Mouse (Mus musculus) heart, embryonic 14.5 days (tissue): Measurements from ENCODE around the gene 9130213A22Rik. TPM values are rescaled to one million over a fixed set of nuclear protein-coding genes. Genes with fewer than 3 reads are reported as not detected.

ENCODE experiments used
- ATAC-seq: fragments of 200-750 bp; cut with Nextera tagmentation; 2 replicates; pipeline ENCODE4 v1.8.0; 2017; ENCODE audit warnings: low read depth, moderate TSS enrichment; ENCODE audit not compliant: insufficient number of reproducible peaks, insufficient read depth, low FRiP score
- H3K27ac ChIP-seq, 2 experiments: fragments of 200-500 bp in 1 of 2; fragments of 300-500 bp in 1 of 2; sonication (generic) in 1 of 2; replicated peaks in 1 of 2; 2 replicates each; pipeline ENCODE4 v1.5.1; 2012 to 2014; ENCODE audit warnings: low read depth in 2 of 2, low read length in 2 of 2, control low read depth in 1 of 2, mild to moderate bottlenecking in 1 of 2, mixed read lengths in 1 of 2; ENCODE audit not compliant: control insufficient read depth in 1 of 2, insufficient read depth in 1 of 2
- H3K27me3 ChIP-seq: fragments of 300-500 bp; sonication (generic); 2 replicates; pipeline ENCODE4 v1.6.1; 2014; ENCODE audit warnings: mild to moderate bottlenecking, low read length, control low read depth; ENCODE audit not compliant: control insufficient read depth, insufficient read depth
- H3K36me3 ChIP-seq: fragments of 300-500 bp; sonication (generic); 2 replicates; pipeline ENCODE4 v1.6.1; 2014; ENCODE audit warnings: mild to moderate bottlenecking, control low read depth, low read length, mixed read lengths; ENCODE audit not compliant: control insufficient read depth, insufficient read depth
- H3K4me1 ChIP-seq, 2 experiments: fragments of 200-500 bp in 1 of 2; fragments of 300-500 bp in 1 of 2; sonication (generic) in 1 of 2; 2 replicates each; pipeline ENCODE4 v1.6.1; 2012 to 2014; ENCODE audit warnings: low read length in 2 of 2, control low read depth in 1 of 2, mixed read lengths in 1 of 2; ENCODE audit not compliant: control insufficient read depth in 2 of 2, insufficient read depth in 2 of 2
- H3K4me2 ChIP-seq: fragments of 300-500 bp; sonication (generic); 2 replicates; pipeline ENCODE4 v1.6.1; 2014; ENCODE audit warnings: mild to moderate bottlenecking, low read length
- H3K4me3 ChIP-seq, 2 experiments: fragments of 200-500 bp in 1 of 2; fragments of 300-500 bp in 1 of 2; sonication (generic) in 1 of 2; 2 replicates each; pipeline ENCODE4 v1.5.1; 2012 to 2014; ENCODE audit warnings: low read length in 2 of 2, mild to moderate bottlenecking in 2 of 2, control low read depth in 1 of 2, low read depth in 1 of 2, moderate library complexity in 1 of 2; ENCODE audit not compliant: control insufficient read depth in 1 of 2, insufficient read depth in 1 of 2
- H3K9ac ChIP-seq: fragments of 300-500 bp; sonication (generic); 2 replicates; pipeline ENCODE4 v1.6.1; 2014; ENCODE audit warnings: mild to moderate bottlenecking, low read length
- H3K9me3 ChIP-seq: fragments of 300-500 bp; sonication (generic); 2 replicates; pipeline ENCODE4 v1.6.1; 2016; ENCODE audit warnings: low read length, control low read depth; ENCODE audit not compliant: control insufficient read depth
- WGBS: fragments of 180-500 bp; shearing (Covaris S2); extraction: QIAGEN DNeasy Blood & Tissue Kit; methylation state at CpG from one replicate; pipeline ENCODE4 v1.1.7; 2014; 5-methylcytosine and 5-hydroxymethylcytosine counted together
- polyA plus RNA-seq: library from polyadenylated mRNA; unstranded; fragments of >200 nt; fragmentation: Nextera tagmentation; extraction: Ambion mirVana; gene quantifications from 2 replicates; pipeline ENCODE4 v1.2.1, GENCODE M21; 2014

Gene 9130213A22Rik
- polyA plus RNA-seq, 1 experiment from 2014 or later: 0.28 TPM

GRCm38 (mm10) chr11:69075764-69076479 is 46.5 kb downstream of the 9130213A22Rik start:
- no peaks in the 10 kb centered on the region for H3K27me3 ChIP-seq
- no peaks in the 10 kb centered on the region for H3K9me3 ChIP-seq
- peaks cover 5 to 13% of the 10 kb centered on the region in 2 experiments for H3K4me1 ChIP-seq
- no peak for ATAC-seq
- no peaks in the 10 kb centered on the region for H3K36me3 ChIP-seq
- H3K4me2 ChIP-seq: no peak overlapping the region
- WGBS: 45% methylated on average over 8 of the region's 9 CpGs
- H3K4me3 ChIP-seq: no peak overlapping the region
- H3K27ac ChIP-seq: no peak overlapping the region
- no peak overlapping the region for H3K9ac ChIP-seq

- H3K9ac ChIP-seq: no peak overlapping the region
- 51% methylated on average over 2 of the region's 2 CpGs for WGBS
- peaks cover 5 to 16% of the 10 kb centered on the region in 2 experiments for H3K4me1 ChIP-seq
- no peak overlapping the region for H3K27ac ChIP-seq
- H3K4me3 ChIP-seq: no peak overlapping the region
- H3K36me3 ChIP-seq: no peaks in the 10 kb centered on the region
- no peaks in the 10 kb centered on the region for H3K27me3 ChIP-seq
- ATAC-seq: no peak
- no peaks in the 10 kb centered on the region for H3K9me3 ChIP-seq
- H3K4me2 ChIP-seq: no peak overlapping the region
Measured at GRCm38 (mm10) chr11:69074776-69075069, 47.7 kb downstream of the 9130213A22Rik start.

- no peak overlapping the region for H3K4me3 ChIP-seq
- H3K36me3 ChIP-seq: no peaks in the 10 kb centered on the region
- H3K9ac ChIP-seq: peak overlapping the region; percentile 75; the same call in 1 of the 2 replicates
- no peak for ATAC-seq
- peaks cover 5 to 18% of the 10 kb centered on the region in 2 experiments for H3K4me1 ChIP-seq
- H3K9me3 ChIP-seq: no peaks in the 10 kb centered on the region
- H3K27ac ChIP-seq: peak overlapping the region; percentile 24 to 83; a peak in 3 of 4 replicates
- H3K4me2 ChIP-seq: no peak overlapping the region
- no peaks in the 10 kb centered on the region for H3K27me3 ChIP-seq
- WGBS: 41% methylated on average over 6 of the region's 6 CpGs
Measured at GRCm38 (mm10) chr11:69073951-69074775, 48.2 kb downstream of the 9130213A22Rik start.

- peak; percentile 11; the same call in 1 of the 2 replicates for ATAC-seq
- Histone ChIP-seq H3K27me3 (no peaks in the 10 kb centered on the region), H3K4me1 (peaks cover 5 to 18% of the 10 kb centered on the region in 2 experiments), H3K4me2 (peak overlapping the region; percentile 69), H3K27ac (peak overlapping the region; percentile 83 to 93), H3K9ac (peak overlapping the region; percentile 75), H3K9me3 (no peaks in the 10 kb centered on the region), H3K4me3 (peak overlapping the region in 1 of 2 experiments; percentile 31; a peak in 2 of 4 replicates), H3K36me3 (no peaks in the 10 kb centered on the region)
- WGBS: under 1% methylated on average over 14 of the region's 14 CpGs
Measured at GRCm38 (mm10) chr11:69073065-69073888, 49.1 kb downstream of the 9130213A22Rik start.

GRCm38 (mm10) chr11:69072666-69073064 is 49.7 kb downstream of the 9130213A22Rik start:
- ATAC-seq: no peak
- Histone ChIP-seq H3K9me3 (no peaks in the 10 kb centered on the region), H3K4me2 (peak overlapping the region; percentile 69), H3K4me3 (peak overlapping the region; percentile 24 to 31; a peak in 3 of 4 replicates), H3K9ac (peak overlapping the region; percentile 75), H3K36me3 (no peaks in the 10 kb centered on the region), H3K27ac (peak overlapping the region; percentile 48 to 83; a peak in 3 of 4 replicates), H3K4me1 (peaks cover 7 to 20% of the 10 kb centered on the region in 2 experiments), H3K27me3 (no peaks in the 10 kb centered on the region)
- 13% methylated on average over 9 of the region's 9 CpGs for WGBS

GRCm38 (mm10) chr11:69072234-69072633 is 50.2 kb downstream of the 9130213A22Rik start:
- Histone ChIP-seq H3K4me3 (peak overlapping the region in 1 of 2 experiments; percentile 31; a peak in 1 of 4 replicates), H3K27ac (peak overlapping the region in 1 of 2 experiments; percentile 83; a peak in 1 of 4 replicates), H3K9ac (peak overlapping the region; percentile 75), H3K36me3 (no peaks in the 10 kb centered on the region), H3K9me3 (no peaks in the 10 kb centered on the region), H3K4me1 (peaks cover 8 to 24% of the 10 kb centered on the region in 2 experiments), H3K4me2 (peak overlapping the region; percentile 69), H3K27me3 (no peaks in the 10 kb centered on the region)
- no peak for ATAC-seq
- 81% methylated on average over 11 of the region's 11 CpGs for WGBS

- H3K27ac ChIP-seq: peak overlapping the region; percentile 4 to 84; a peak in 3 of 4 replicates
- no peaks in the 10 kb centered on the region for H3K27me3 ChIP-seq
- WGBS: 26% methylated on average over 9 of the region's 9 CpGs
- no peaks in the 10 kb centered on the region for H3K9me3 ChIP-seq
- H3K36me3 ChIP-seq: no peaks in the 10 kb centered on the region
- H3K4me3 ChIP-seq: peak overlapping the region; percentile 58 to 62
- no peak for ATAC-seq
- H3K4me2 ChIP-seq: peak overlapping the region; percentile 74
- peak overlapping the region; percentile 86 for H3K9ac ChIP-seq
- H3K4me1 ChIP-seq: peaks cover 15 to 32% of the 10 kb centered on the region in 2 experiments
Measured at GRCm38 (mm10) chr11:69071262-69071661, 51.1 kb downstream of the 9130213A22Rik start.
